Mouse (Mus musculus) CH12.LX (cell line): ENCODE results near the gene Cct7. TPM values are rescaled to one million over a fixed set of nuclear protein-coding genes. Genes with fewer than 3 reads are reported as not detected.

Source experiments
- DNase-seq: peaks from one replicate; pipeline ENCODE4 v3.0.0-alpha.2; 2013; ENCODE audit errors: extremely low read depth
- H3K27ac ChIP-seq: 2 replicates; pipeline ENCODE4 v1.5.1; 2012; ENCODE audit warnings: low read depth, mild to moderate bottlenecking, control low read depth, moderate library complexity; ENCODE audit not compliant: insufficient read depth
- H3K27me3 ChIP-seq: replicated peaks from 2 replicates; pipeline ENCODE3; 2012; ENCODE audit warnings: inconsistent platforms
- H3K36me3 ChIP-seq, 2 experiments: replicated peaks in 1 of 2; 2 replicates each; pipeline versions ENCODE3 to v1.6.1; 2012; ENCODE audit warnings: inconsistent platforms in 1 of 2, low read length in 1 of 2, mild to moderate bottlenecking in 1 of 2, mixed read lengths in 1 of 2, moderate library complexity in 1 of 2; ENCODE audit not compliant: control insufficient read depth in 1 of 2, insufficient read depth in 1 of 2
- H3K4me1 ChIP-seq, 2 experiments: 2 replicates each; pipeline ENCODE4 v1.6.1; 2012; ENCODE audit warnings: inconsistent platforms in 1 of 2, moderate library complexity in 1 of 2; ENCODE audit not compliant: insufficient read depth in 2 of 2, control insufficient read depth in 1 of 2
- H3K4me2 ChIP-seq: 2 replicates; pipeline ENCODE4 v1.6.1; 2012; ENCODE audit warnings: low read depth, mild to moderate bottlenecking, control low read depth; ENCODE audit not compliant: poor library complexity, insufficient read depth, severe bottlenecking
- H3K4me3 ChIP-seq, 3 experiments: fragments of 150-350 bp in 1 of 3; sonication (generic) in 1 of 3; replicated peaks in 1 of 3; 2 replicates each; pipeline versions ENCODE3 to v1.5.1; 2011 to 2012; ENCODE audit warnings: low read depth in 2 of 3, low read length in 2 of 3, mild to moderate bottlenecking in 2 of 3, moderate library complexity in 2 of 3, control low read depth in 1 of 3, improper control_type of control experiment in 1 of 3, inconsistent platforms in 1 of 3, mixed read lengths in 1 of 3; ENCODE audit not compliant: poor library complexity in 1 of 3
- H3K79me2 ChIP-seq: replicated peaks from 2 replicates; pipeline ENCODE4 v1.6.1; 2012; ENCODE audit warnings: mild to moderate bottlenecking, moderate library complexity; ENCODE audit not compliant: control insufficient read depth, poor library complexity, insufficient read depth, severe bottlenecking; ENCODE audit errors: extremely low read depth
- H3K9ac ChIP-seq: 2 replicates; pipeline ENCODE4 v1.6.1; 2012; ENCODE audit warnings: low read depth, mild to moderate bottlenecking, control low read depth, moderate library complexity; ENCODE audit not compliant: insufficient read depth
- H3K9me3 ChIP-seq: replicated peaks from 2 replicates; pipeline ENCODE3; 2012; ENCODE audit warnings: low read length, inconsistent platforms, mixed read lengths
- CTCF ChIP-seq, 2 experiments: IDR thresholded peaks in 1 of 2; conservative IDR thresholded peaks in 1 of 2; 2 replicates each; pipeline ENCODE4 v1.5.1; 2011 to 2012; ENCODE audit warnings: low read depth in 2 of 2, low read length in 2 of 2, improper control_type of control experiment in 1 of 2, inconsistent platforms in 1 of 2, mild to moderate bottlenecking in 1 of 2, moderate library complexity in 1 of 2
- ELF1 ChIP-seq: IDR thresholded peaks from 2 replicates; pipeline ENCODE4 v1.6.1; 2014; ENCODE audit warnings: low read depth, mild to moderate bottlenecking, inconsistent platforms, low read length, improper control_type of control experiment
- ETS1 ChIP-seq: conservative IDR thresholded peaks from 2 replicates; pipeline ENCODE4 v1.6.1; 2012; ENCODE audit warnings: low read depth, mild to moderate bottlenecking, inconsistent platforms, low read length, improper control_type of control experiment, moderate library complexity
- GABPA ChIP-seq: IDR thresholded peaks from 2 replicates; pipeline ENCODE4 v1.6.1; 2012; ENCODE audit warnings: low read depth, low read length, improper control_type of control experiment, inconsistent platforms; ENCODE audit not compliant: insufficient replicate concordance
- IRF4 ChIP-seq: IDR thresholded peaks from 2 replicates; pipeline ENCODE4 v1.6.1; 2014; ENCODE audit warnings: low read depth, mild to moderate bottlenecking, inconsistent platforms, low read length, improper control_type of control experiment
- JUND ChIP-seq: conservative IDR thresholded peaks from 2 replicates; pipeline ENCODE4 v1.6.1; 2011; ENCODE audit warnings: low read depth, low read length, improper control_type of control experiment
- KAT2A ChIP-seq: IDR thresholded peaks from 2 replicates; pipeline ENCODE4 v1.6.1; 2012; ENCODE audit warnings: low read length, improper control_type of control experiment, inconsistent platforms; ENCODE audit not compliant: insufficient replicate concordance
- MAFK ChIP-seq: IDR thresholded peaks from 2 replicates; pipeline ENCODE4 v1.6.1; 2011; ENCODE audit warnings: low read length, improper control_type of control experiment; ENCODE audit not compliant: insufficient replicate concordance
- MAX ChIP-seq: IDR thresholded peaks from 2 replicates; pipeline ENCODE4 v1.6.1; 2011; ENCODE audit warnings: low read length, improper control_type of control experiment
- NRF1 ChIP-seq: IDR thresholded peaks from 2 replicates; pipeline ENCODE4 v1.6.1; 2014; ENCODE audit warnings: low read depth, mild to moderate bottlenecking, inconsistent platforms, low read length, improper control_type of control experiment, moderate library complexity
- PAX5 ChIP-seq: IDR thresholded peaks from 2 replicates; pipeline ENCODE4 v1.6.1; 2012; ENCODE audit warnings: low read length, inconsistent platforms, mixed read lengths
- POLR2A ChIP-seq: IDR thresholded peaks from 2 replicates; pipeline ENCODE4 v1.6.1; 2011; ENCODE audit warnings: low read depth, mild to moderate bottlenecking, improper control_type of control experiment, low read length
- SIN3A ChIP-seq: IDR thresholded peaks from 2 replicates; pipeline ENCODE4 v1.6.1; 2012; ENCODE audit warnings: low read length, improper control_type of control experiment, inconsistent platforms
- ZC3H11A ChIP-seq: IDR thresholded peaks from 2 replicates; pipeline ENCODE4 v1.6.1; 2012; ENCODE audit warnings: low read depth, mild to moderate bottlenecking, inconsistent platforms, low read length, improper control_type of control experiment
- ZKSCAN1 ChIP-seq: IDR thresholded peaks from 2 replicates; pipeline ENCODE4 v1.6.1; 2012; ENCODE audit warnings: low read depth, inconsistent platforms, low read length, improper control_type of control experiment, borderline replicate concordance
- dilution Hi-C: fragments of 300-500 bp; cut with MboI; formaldehyde crosslinking; loops from 2 replicates; pipeline ENCODE4 v1.14.3; 2020; ENCODE audit warnings: low sequenced_read_pairs; ENCODE audit not compliant: extremely low pct_unique_long_range_greater_than_20kb, extremely low pct_ligation_motif_present
- in situ Hi-C: fragments of 300-500 bp; cut with MboI; formaldehyde crosslinking; loops from 3 replicates; pipeline ENCODE4 v1.14.3; 2019; ENCODE audit warnings: low sequenced_read_pairs, low pct_ligation_motif_present, low pct_unique_long_range_greater_than_20kb, mixed read lengths
- polyA plus RNA-seq: library from polyadenylated mRNA; unstranded; fragments of >175 nt; gene quantifications from 2 replicates; pipeline ENCODE4 v1.2.1, GENCODE M21; 2012; ENCODE audit warnings: low read depth; ENCODE audit not compliant: insufficient read length
- total RNA-seq, 2 experiments: library from RNA; depleted of rRNA; stranded (reverse); fragments of 300-350 nt in 1 of 2; fragments of >200 nt in 1 of 2; gene quantifications; 2 replicates each; pipeline ENCODE4 v1.2.3; 2012 to 2014

The Cct7 gene
- total and polyA plus RNA-seq, 3 experiments: 483 to 505 (median 484) TPM

DNA sequence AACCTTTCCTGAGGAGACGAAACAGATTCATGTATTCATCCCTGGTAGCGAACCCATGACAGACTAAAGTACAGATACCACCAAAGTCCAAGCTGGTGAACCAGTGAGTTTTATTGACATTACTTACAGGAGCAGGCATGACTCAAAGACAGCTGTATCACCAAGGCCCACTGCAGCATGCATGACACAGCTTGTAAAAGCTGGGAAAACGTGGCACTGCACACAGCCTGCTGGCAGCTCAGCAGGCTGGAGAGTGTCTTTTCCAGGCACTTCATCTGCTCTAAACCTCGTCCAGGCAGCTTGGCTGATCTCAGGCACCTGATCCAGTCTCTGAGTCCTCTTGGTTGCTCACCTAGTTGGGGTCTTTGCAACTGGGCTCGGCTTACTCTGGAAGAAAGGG, 57.3 kb downstream of the Cct7 start:
- peaks cover 44% of the 10 kb centered on the region for H3K27me3 ChIP-seq
- dilution Hi-C loops: no loop called here

DNA sequence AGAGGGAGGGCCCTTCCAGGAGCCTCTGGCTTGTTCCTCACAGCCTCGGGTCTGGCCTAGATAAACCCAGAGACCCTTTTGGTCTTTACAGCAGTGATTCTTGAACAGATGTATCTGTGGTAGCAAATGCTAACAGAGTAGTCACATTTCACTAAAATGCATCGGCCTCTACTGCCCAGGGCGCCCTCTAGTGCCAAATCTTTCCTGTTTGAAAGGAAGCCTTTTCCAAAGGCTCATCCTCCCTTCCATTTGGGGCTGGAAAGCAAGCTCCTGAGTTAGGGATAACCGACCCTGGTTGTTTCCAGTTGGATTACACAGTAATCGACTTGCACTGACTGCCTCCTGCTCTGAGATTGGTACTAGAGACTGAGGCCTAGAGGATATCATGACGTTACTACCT, 59.2 kb downstream of the Cct7 start:
- Histone ChIP-seq H3K36me3 (no peaks in the 10 kb centered on the region), H3K9me3 (peaks cover 21% of the 10 kb centered on the region), H3K9ac (no peak overlapping the region), H3K4me1 (no peaks in the 10 kb centered on the region), H3K27me3 (peaks cover 30% of the 10 kb centered on the region), H3K4me3 (no peak overlapping the region), H3K27ac (no peak overlapping the region), H3K79me2 (no peaks in the 10 kb centered on the region), H3K4me2 (no peak overlapping the region)
- dilution Hi-C loops: no loop called here
- no peak for TF ChIP-seq MAX
- TF ChIP-seq MAFK: no peak
- no peak for TF ChIP-seq ETS1
- no peak for TF ChIP-seq ELF1
- no peak for TF ChIP-seq JUND
- peak; percentile 22 to 54; a peak in 2 of 4 replicates for TF ChIP-seq CTCF (conservative IDR thresholded peaks at IDR 0.05 in 1 of 2, IDR thresholded peaks at IDR 0.05 in 1 of 2; ENCODE audit: low read depth in 2 of 2, low read length in 2 of 2)
- no peak for TF ChIP-seq IRF4
- TF ChIP-seq KAT2A: no peak
- in situ Hi-C loops: no loop called here
- DNase-seq: no peak

More for the DNA sequence above, 57.3 kb downstream of the Cct7 start:
- Histone ChIP-seq H3K9ac (no peak overlapping the region), H3K36me3 (no peaks in the 10 kb centered on the region), H3K4me3 (no peak overlapping the region), H3K4me1 (no peaks in the 10 kb centered on the region), H3K79me2 (no peaks in the 10 kb centered on the region), H3K9me3 (peaks cover 20% of the 10 kb centered on the region), H3K4me2 (no peak overlapping the region), H3K27ac (no peak overlapping the region)
- no peak for DNase-seq
- in situ Hi-C loops: no loop called here
- TF ChIP-seq ZKSCAN1 (no peak), NRF1 (no peak), POLR2A (no peak), ZC3H11A (no peak), PAX5 (no peak), SIN3A (no peak)
- TF ChIP-seq, all 38 proteins: peak for 0

DNA sequence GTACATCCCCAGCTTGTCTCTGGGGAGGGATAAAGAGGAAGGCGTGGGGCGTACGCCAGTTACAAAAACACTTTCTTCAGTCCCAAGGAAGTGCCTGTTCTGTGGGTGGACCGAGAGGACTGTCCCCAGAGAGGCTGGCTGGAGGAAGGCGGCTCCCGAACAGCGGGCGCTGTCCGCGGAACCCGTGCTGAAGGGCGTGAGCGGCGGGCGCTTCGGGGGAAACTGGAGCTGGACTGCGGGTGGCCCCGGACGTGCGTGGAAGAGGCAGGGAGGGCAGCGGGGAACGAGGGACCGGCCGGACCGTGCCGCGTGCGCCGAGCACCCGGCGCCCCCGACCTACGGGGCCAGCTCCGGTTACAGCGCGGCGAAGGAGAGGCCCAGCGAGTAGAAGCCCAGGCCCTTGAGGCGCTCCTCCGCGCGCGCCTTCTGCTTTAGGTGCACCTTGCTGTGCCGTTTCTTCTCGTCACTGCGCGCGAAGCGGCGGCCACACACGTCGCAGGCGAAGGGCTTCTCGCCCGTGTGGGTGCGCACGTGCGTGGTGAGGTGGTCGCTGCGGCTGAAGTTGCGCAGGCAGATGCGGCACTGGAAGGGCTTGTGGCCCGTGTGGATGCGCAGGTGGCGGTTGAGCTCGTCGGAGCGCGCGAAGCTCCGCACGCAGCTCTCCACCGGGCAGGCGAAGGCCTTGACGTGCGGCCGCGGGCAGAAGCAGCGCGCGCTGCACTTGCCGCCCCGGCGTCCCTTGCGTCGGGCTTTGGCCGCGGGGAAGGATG, 60.2 kb downstream of the Cct7 start:
- no peak for DNase-seq
- Histone ChIP-seq H3K27ac (no peak overlapping the region), H3K9ac (no peak overlapping the region), H3K27me3 (peaks cover 30% of the 10 kb centered on the region), H3K36me3 (no peaks in the 10 kb centered on the region), H3K79me2 (no peaks in the 10 kb centered on the region), H3K9me3 (peaks cover 21% of the 10 kb centered on the region), H3K4me2 (no peak overlapping the region), H3K4me3 (no peak overlapping the region), H3K4me1 (no peaks in the 10 kb centered on the region)
- no peak for TF ChIP-seq JUND
- TF ChIP-seq GABPA: no peak
- in situ Hi-C loops (no loop called here), dilution Hi-C loops (no loop called here)
